Mouse (Mus musculus): ENCODE results near the gene Zfp598.

DNA sequence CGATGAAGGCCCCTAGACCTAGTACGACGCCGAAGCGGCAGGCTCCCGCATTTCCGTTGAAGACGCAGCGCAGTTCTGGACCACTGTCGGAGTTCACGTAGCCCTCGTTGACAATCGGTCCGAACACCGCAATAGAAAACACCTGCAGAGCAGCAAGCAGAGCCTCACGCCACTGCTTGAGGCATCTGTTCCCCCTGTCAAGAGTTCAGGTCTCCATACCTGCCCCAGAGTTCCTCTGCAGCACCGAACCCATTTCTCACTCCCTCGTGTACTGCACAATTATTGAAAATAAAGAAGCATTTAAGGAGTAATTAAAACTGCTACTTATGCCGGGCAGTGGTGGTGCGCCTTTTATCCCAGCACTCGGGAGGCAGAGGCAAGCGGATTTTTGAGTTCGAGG lies 18.1 kb downstream of the Zfp598 start:
- no peak for TF ChIP-seq GATA1 (IDR thresholded peaks at IDR 0.05; ENCODE audit: borderline replicate concordance, low read length)
- no peak for TF ChIP-seq FLI1 (IDR thresholded peaks at IDR 0.05; ENCODE audit: low read length)
